In the genomic region with DNA sequence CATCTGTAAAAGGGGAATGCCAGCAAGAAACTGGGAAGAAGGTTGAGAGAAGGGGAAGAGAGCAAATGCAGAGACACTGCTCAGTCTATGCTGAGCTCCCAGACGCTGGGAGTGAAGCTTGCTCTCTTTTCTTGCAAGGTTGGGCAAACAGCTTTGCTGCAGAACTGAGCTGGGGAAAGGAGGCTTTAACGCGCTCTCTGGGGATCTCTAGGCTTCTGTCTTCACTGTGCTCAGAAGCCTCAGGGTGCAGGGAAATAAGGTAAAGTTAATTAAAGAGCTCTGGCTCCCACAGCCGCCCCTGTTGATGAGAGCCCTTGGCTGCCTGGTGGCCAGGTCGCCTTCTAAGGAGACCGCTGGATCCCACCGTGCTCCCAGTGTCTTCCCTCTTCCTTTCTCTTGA, we compare ENCODE assay signal across 22 mouse cellular contexts. TPM values are rescaled to one million over a fixed set of nuclear protein-coding genes. Genes with fewer than 3 reads are reported as not detected.
DNase-seq lines count a peak whose midpoint lies in the region; ATAC-seq and TF ChIP-seq lines count a peak whose summit lies in the region.
"Had no signal": no experiment of that assay in that cellular context is flagged by ENCODE, and none has a peak within 500 bp of the region (broad histone marks: within the 10 kb centered on the region; RNA-seq: fewer than 3 reads in every experiment).

No protein-coding gene starts in this region.

- H3K27me3 ChIP-seq in forebrain, postnatal 0 days (ENCODE audit: insufficient read depth, low read length): no peaks in the 10 kb centered on the region
- H3K27me3 ChIP-seq in forebrain, embryonic 12.5 days: 0 out of 2 replicates have a peak, but pooled peaks cover 3% of the 10 kb centered on the region
- H3K27me3 ChIP-seq in midbrain, postnatal 0 days (ENCODE audit: insufficient read depth, low read length): no peaks in the 10 kb centered on the region
- H3K27me3 ChIP-seq: hindbrain, embryonic 15.5 days had no signal

- 0 out of 2 replicates have a peak overlapping the region, but pooled peaks have one; percentile 35 for H3K27ac ChIP-seq in forebrain, postnatal 0 days (ENCODE audit: low read depth, low read length)
- H3K27ac ChIP-seq in forebrain, embryonic 12.5 days: no peak overlapping the region
- H3K27ac ChIP-seq in left cerebral cortex, adult 2 months: peak overlapping the region; percentile 50
- no peak overlapping the region for H3K27ac ChIP-seq in midbrain, postnatal 0 days (ENCODE audit: low read depth, low read length)
- H3K27ac ChIP-seq: embryonic facial prominence, embryonic 10.5 days; heart, adult 2 months; heart, embryonic 15.5 days; hindbrain, embryonic 15.5 days had no signal

- H3K4me3 ChIP-seq in forebrain, postnatal 0 days (ENCODE audit: low read depth, low read length): no peak overlapping the region
- no peak overlapping the region for H3K4me3 ChIP-seq in forebrain, embryonic 12.5 days (replicated peaks)
- H3K4me3 ChIP-seq in left cerebral cortex, adult 2 months: no peak overlapping the region
- no peak overlapping the region for H3K4me3 ChIP-seq in midbrain, postnatal 0 days (ENCODE audit: low read depth, low read length)
- H3K4me3 ChIP-seq: embryonic facial prominence, embryonic 10.5 days; heart, adult 2 months; heart, embryonic 15.5 days; hindbrain, embryonic 15.5 days had no signal

- 55% methylated on average over 7 of the region's 7 CpGs for WGBS in forebrain, postnatal 0 days
- WGBS in forebrain, embryonic 12.5 days: 51% methylated on average over 7 of the region's 7 CpGs
- WGBS in midbrain, postnatal 0 days: 43% methylated on average over 7 of the region's 7 CpGs

- no peak for DNase-seq in forebrain, postnatal 0 days
- no peak for DNase-seq in left cerebral cortex, adult 2 months (ENCODE audit: extremely low spot score in 1 of 2, low spot score in 2 of 2)
- no peak for DNase-seq in left cerebral cortex, adult 18-20 months (ENCODE audit: low spot score in 2 of 2)
- peak; percentile 59 for DNase-seq in brain, embryonic 14.5 days (ENCODE audit: low read depth)
- DNase-seq in midbrain, postnatal 0 days (ENCODE audit: low spot score): peak; percentile 47
- DNase-seq in cerebellum, postnatal 25 days: no peak
- DNase-seq: adrenal gland, postnatal 10 days; cerebellum, adult 18-20 months; cerebellum, adult 9-11 months; gastrocnemius, postnatal 14 days; heart, adult 2 months; heart, postnatal 14 days had no signal

- no peak for ATAC-seq in forebrain, postnatal 0 days
- ATAC-seq in forebrain, embryonic 12.5 days (ENCODE audit: low FRiP score): no peak
- no peak for ATAC-seq in midbrain, postnatal 0 days (ENCODE audit: low FRiP score)
- ATAC-seq: forebrain, embryonic 14.5 days had no signal

- H3K4me2 ChIP-seq in forebrain, postnatal 0 days (ENCODE audit: low read depth): no peak overlapping the region; the same call in 1 of the 2 replicates
- H3K4me2 ChIP-seq in forebrain, embryonic 12.5 days: no peak overlapping the region
- no peak overlapping the region for H3K4me2 ChIP-seq in midbrain, postnatal 0 days (ENCODE audit: low read depth, low read length, poor library complexity, severe bottlenecking)
- H3K4me2 ChIP-seq: heart, embryonic 11.5 days; heart, embryonic 15.5 days; hindbrain, embryonic 15.5 days had no signal

- 0 out of 2 replicates have a peak overlapping the region, but pooled peaks have one; percentile 6 for H3K9ac ChIP-seq in forebrain, postnatal 0 days
- H3K9ac ChIP-seq in forebrain, embryonic 12.5 days: no peak overlapping the region
- H3K9ac ChIP-seq in midbrain, postnatal 0 days (replicated peaks; ENCODE audit: low read length, poor library complexity, severe bottlenecking): no peak overlapping the region
- H3K9ac ChIP-seq: heart, embryonic 15.5 days had no signal

- H3K4me1 ChIP-seq in forebrain, postnatal 0 days (ENCODE audit: insufficient read depth): peaks cover 12% of the 10 kb centered on the region; the same call in 1 of the 2 replicates
- peaks cover 31% of the 10 kb centered on the region for H3K4me1 ChIP-seq in forebrain, embryonic 12.5 days
- 0 out of 2 replicates have a peak, but pooled peaks cover 4% of the 10 kb centered on the region for H3K4me1 ChIP-seq in midbrain, postnatal 0 days (ENCODE audit: insufficient read depth, low read length)
- H3K4me1 ChIP-seq: heart, embryonic 15.5 days had no signal

- intact Hi-C loops in left cerebral cortex, adult 2 months (cut with DNase I): no loop called here

- no peak for TF ChIP-seq POLR2A in brain, embryonic 14.5 days (IDR thresholded peaks at IDR 0.05; ENCODE audit: borderline replicate concordance, extremely low read depth, insufficient read depth, insufficient read length, poor library complexity, severe bottlenecking)

- H3K36me3 ChIP-seq in forebrain, postnatal 0 days (ENCODE audit: insufficient read depth): peaks cover 15% of the 10 kb centered on the region
- peaks cover 3% of the 10 kb centered on the region; the same call in 1 of the 2 replicates for H3K36me3 ChIP-seq in forebrain, embryonic 12.5 days (replicated peaks)
- no peaks in the 10 kb centered on the region for H3K36me3 ChIP-seq in midbrain, postnatal 0 days (ENCODE audit: insufficient read depth, low read length)
- H3K36me3 ChIP-seq: embryonic facial prominence, embryonic 10.5 days; heart, embryonic 15.5 days; hindbrain, embryonic 15.5 days had no signal

- H3K9me3 ChIP-seq in forebrain, postnatal 0 days (ENCODE audit: low read length): no peaks in the 10 kb centered on the region
- no peaks in the 10 kb centered on the region for H3K9me3 ChIP-seq in forebrain, embryonic 12.5 days
- H3K9me3 ChIP-seq in midbrain, postnatal 0 days (ENCODE audit: low read length): no peaks in the 10 kb centered on the region
- H3K9me3 ChIP-seq: embryonic facial prominence, embryonic 10.5 days; heart, embryonic 15.5 days; hindbrain, embryonic 15.5 days had no signal

- no peak for TF ChIP-seq CTCF in forebrain, postnatal 0 days (IDR thresholded peaks at IDR 0.05; ENCODE audit: low read depth)
- no peak for TF ChIP-seq CTCF in left cerebral cortex, adult 2 months (IDR thresholded peaks at IDR 0.05)
- TF ChIP-seq CTCF in brain, embryonic 14.5 days (IDR thresholded peaks at IDR 0.05; ENCODE audit: borderline replicate concordance, extremely low read depth, insufficient read depth, insufficient read length): no peak
- no peak for TF ChIP-seq CTCF in midbrain, postnatal 0 days (IDR thresholded peaks at IDR 0.05)

RNA-seq across cellular contexts. Expression of gene Mpped1, which starts 17.7 kb away (rescaled TPM):
- 352 and 534 TPM in 2 replicates for total RNA-seq in forebrain, postnatal 0 days (2014; rRNA removed)
- polyA plus RNA-seq in forebrain, postnatal 0 days (2015; fragmentation: Nextera tagmentation; extraction: Ambion mirVana): 227 and 361 TPM in 2 replicates
- polyA plus RNA-seq in forebrain, embryonic 12.5 days (2016; fragmentation: Nextera tagmentation; extraction: Ambion mirVana): 30.6 and 41.1 TPM in 2 replicates
- 100 to 1,000 TPM; 201 to 208 TPM for total RNA-seq in left cerebral cortex, adult 2 months (2021)
- total RNA-seq in left cerebral cortex, adult 18-20 months (2021): 100 to 1,000 TPM; 206 to 213 TPM
- polyA plus RNA-seq in brain, embryonic 14.5 days (2012; rRNA removed): 51.5 and 124 TPM in 2 replicates
- total RNA-seq in midbrain, postnatal 0 days (2014; rRNA removed): 41.1 and 48.0 TPM in 2 replicates
- polyA plus RNA-seq in midbrain, postnatal 0 days (2015; fragmentation: Nextera tagmentation; extraction: Ambion mirVana): 18.1 and 20.3 TPM in 2 replicates
- total RNA-seq: gastrocnemius, adult 18-20 months; gastrocnemius, postnatal 14 days; heart, adult 2 months; heart, postnatal 14 days; hematopoietic stem cell, adult 5-6 weeks; MEL had no signal
- polyA plus RNA-seq: C2C12; heart, adult 2 months had no signal

Comparison
In these comparisons a context has a peak if more than half of its experiments do, and no peak if none do; other contexts are left out.
1. H3K27ac ChIP-seq: peak in forebrain, postnatal 0 days (single experiment) and left cerebral cortex, adult 2 months (single experiment); none in forebrain, embryonic 12.5 days (single experiment) and midbrain, postnatal 0 days (single experiment).
2. DNase-seq: peak in brain, embryonic 14.5 days (single experiment) and midbrain, postnatal 0 days (single experiment); none in forebrain, postnatal 0 days (single experiment), left cerebral cortex, adult 2 months (0 of 2), left cerebral cortex, adult 18-20 months (0 of 2) and cerebellum, postnatal 25 days (0 of 2).